ENCODE assay signal across 5 mouse cellular contexts in the genomic region with DNA sequence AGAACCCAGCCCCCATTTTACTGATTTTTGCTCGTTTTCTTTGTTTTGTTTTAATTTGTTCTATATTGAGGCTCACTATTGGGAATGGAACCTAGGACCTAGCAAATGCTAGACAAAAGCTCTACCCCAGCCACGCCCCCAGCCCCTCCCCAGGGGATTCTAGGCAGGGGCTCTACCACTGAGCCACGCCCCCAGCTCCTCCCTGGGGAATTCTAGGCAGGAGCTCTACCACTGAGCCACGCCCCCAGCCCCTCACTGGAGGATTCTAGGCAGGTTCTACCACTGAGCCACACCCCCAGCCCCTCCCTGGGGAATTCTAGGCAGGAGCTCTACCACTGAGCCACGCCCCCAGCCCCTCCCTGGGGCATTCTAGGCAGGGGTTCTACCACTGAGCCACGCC. TPM values are rescaled to one million over a fixed set of nuclear protein-coding genes. Genes with fewer than 3 reads are reported as not detected.
"Had no signal": no experiment of that assay in that cellular context is flagged by ENCODE, and none has a peak within 500 bp of the region (broad histone marks: within the 10 kb centered on the region; RNA-seq: fewer than 3 reads in every experiment).

No protein-coding gene starts in this region.

RNA-seq across cellular contexts. Expression of gene Vps37d, which starts 28.8 kb away (rescaled TPM):
- total RNA-seq: megakaryocyte progenitor cell, adult 5-6 weeks; megakaryocyte, adult 5-6 weeks; megakaryocyte-erythroid progenitor cell, adult 5-6 weeks; monocyte, adult 5-6 weeks had no signal
- polyA plus RNA-seq: macrophage had no signal
